Mouse (Mus musculus): ENCODE results near the gene Eps8.
"Not testable (repeated sequence)": the region's sequence is repeated elsewhere in the genome, so short reads cannot be mapped to it uniquely, and the experiment has no call there.

Gene Eps8

GRCm38 (mm10) chr6:137514872-137515271, 139.8 kb downstream of the Eps8 start:
- no peak for DNase-seq (ENCODE audit: low read depth)

DNA sequence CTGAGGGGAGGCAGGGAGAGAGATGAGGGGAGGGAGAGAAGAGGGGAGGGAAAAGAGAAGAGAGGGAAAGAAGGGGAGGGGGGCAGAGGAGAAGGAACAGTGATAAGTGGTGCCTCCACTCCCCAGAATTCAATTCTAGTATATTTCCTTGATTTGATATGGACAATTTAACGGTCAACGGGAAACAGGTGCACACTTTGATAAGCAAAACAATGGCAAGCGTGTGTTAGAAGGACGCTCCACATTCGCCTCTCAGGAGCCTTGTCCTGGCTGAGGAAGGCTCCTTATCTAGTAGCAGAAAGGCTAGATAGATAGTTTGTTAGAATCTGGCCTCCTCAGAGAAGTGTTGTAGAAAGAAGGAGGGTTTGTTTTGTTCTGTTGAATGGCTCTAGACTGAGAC, 141.9 kb downstream of the Eps8 start:
- DNase-seq (ENCODE audit: low read depth): no peak

- DNase-seq (ENCODE audit: low read depth): no peak
Measured at GRCm38 (mm10) chr6:137509341-137510045, 145.2 kb downstream of the Eps8 start.

- no peak for DNase-seq (ENCODE audit: low read depth)
Measured at GRCm38 (mm10) chr6:137508936-137509335, 145.7 kb downstream of the Eps8 start.

DNA sequence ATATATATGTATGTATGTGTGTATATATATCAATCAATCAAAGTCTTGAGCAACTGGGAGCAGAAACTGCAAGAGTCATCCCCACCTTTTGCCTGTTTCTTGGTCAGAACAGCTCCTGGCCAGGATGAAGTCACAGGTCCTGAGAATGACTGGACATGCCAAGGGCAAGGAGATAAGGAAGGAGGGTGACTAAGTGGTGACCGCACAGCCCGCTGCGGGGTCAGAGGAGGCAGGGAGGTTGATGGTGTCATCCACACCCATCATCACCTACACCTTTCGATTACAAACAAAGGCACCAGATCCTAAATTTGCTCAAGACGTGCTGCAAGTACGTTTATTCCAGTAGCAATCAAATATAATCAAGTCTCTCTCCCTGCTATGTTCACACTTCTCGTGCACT, 148.1 kb downstream of the Eps8 start:
- peak; percentile 48 for DNase-seq (ENCODE audit: low read depth)

- peak; percentile 76 for DNase-seq (ENCODE audit: low read depth)
Measured at GRCm38 (mm10) chr6:137505555-137506227, 149.0 kb downstream of the Eps8 start.

DNA sequence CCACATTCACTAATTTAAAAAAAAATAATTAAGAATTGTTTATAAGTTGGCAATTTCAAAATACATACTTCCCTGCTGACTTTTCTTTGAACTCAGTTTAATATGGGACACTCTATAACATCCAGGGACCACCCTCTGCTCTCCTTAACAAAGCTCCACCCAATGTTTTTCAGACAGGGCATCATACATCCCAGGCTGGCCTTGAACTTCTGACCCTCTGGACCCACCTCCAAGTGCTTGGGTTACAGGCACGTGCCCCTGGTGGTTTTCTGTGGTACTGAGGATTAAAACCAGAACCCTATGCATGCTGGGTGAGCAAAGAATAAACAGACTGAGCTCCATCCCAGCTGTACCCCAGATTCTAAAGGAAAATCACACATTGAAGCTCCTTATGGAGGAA, 150.6 kb downstream of the Eps8 start:
- no peak for DNase-seq (ENCODE audit: low read depth)

- no peak for DNase-seq (ENCODE audit: low read depth)
Measured at GRCm38 (mm10) chr6:137503462-137503861, 151.2 kb downstream of the Eps8 start.

GRCm38 (mm10) chr6:137503009-137503408, 151.7 kb downstream of the Eps8 start:
- no peak for DNase-seq (ENCODE audit: low read depth)

DNA sequence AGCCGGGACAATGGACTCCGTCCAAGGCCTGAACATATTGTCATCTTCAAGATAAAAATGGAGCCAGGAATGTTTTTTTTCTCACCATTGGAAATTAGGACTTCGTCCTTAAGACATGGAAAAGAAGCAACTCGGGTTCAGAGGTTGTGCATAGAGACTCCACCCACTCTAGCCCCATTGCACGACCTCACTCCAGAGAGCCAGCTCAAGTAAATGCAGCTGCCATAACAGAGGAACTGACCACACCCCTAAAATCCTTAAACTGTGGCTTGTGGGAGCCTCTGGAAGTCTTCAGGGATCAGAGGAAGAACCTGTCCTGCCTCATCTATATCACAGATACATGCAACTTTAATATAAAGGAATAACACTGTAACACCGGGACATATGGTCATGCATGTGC, 155.9 kb downstream of the Eps8 start:
- DNase-seq (ENCODE audit: low read depth): no peak

DNA sequence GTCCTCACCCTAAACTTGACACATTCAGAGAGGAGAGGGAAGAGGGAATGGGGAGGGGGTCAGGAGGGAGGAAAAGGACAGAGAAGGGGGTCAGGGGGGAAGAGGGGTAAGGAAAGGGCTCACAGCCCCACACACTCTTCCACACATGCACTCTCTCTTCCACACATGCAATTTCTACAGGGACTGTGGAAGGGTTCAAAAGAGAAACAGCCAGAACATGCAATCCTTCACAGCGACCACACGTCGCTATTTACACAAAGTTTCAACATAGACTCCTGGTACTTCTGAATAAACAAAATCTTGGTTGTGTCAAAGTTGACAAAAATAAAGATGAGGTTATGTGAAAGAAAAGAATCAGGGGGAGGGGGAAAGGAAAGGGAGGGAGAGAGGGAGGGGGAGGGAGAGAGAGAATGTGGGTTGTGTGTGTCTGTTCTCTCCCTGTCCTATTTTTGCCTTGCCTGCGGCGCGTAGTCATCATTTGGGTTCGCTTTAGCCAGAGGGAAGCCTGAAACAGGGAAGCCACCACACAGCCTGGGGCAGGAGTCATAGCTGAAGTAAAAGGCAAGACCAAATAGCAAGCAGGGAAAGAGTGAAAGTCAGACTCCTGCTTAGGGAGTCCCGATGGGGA, 157.4 kb downstream of the Eps8 start:
- no peak for DNase-seq (ENCODE audit: low read depth)

DNA sequence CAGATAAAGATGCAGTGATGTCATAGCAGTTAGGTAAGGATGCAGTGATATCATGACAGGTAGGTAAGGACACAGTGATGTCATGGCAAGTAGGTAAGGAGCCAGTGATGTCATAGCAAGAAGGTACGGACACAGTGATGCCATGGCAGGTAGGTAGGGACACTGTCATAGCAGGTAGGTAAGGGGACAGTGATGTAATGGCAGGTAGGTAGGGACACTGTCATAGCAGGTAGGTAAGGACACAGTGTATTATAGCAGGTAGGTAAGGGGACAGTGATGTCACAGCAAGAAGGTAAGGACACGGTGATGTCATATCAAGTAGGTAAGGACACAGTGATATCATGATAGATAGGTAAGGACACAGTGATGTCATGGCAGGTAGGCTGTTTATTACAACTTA, 158.1 kb downstream of the Eps8 start:
- no peak for DNase-seq (ENCODE audit: low read depth)

- no peak for DNase-seq (ENCODE audit: low read depth)
Measured at GRCm38 (mm10) chr6:137495233-137495632, 159.4 kb downstream of the Eps8 start.

DNA sequence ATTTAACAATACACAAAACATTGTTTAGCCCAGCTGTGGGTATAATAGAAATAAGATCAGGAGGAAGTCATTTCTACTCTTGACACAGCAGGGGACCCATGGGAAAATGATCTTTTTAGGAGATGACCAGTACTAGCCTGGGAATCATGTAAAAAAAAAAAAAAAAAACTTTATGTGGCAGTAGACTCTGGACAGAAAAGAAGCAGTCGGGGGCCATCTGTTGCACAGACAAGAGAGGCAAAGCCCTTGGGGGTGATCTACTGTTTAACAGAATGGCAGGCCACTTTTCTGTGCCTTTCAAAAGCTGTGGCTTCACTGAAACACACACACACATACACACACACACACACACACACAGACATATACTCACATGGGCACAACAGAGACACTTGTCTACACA, 159.9 kb downstream of the Eps8 start:
- DNase-seq (ENCODE audit: low read depth): no peak

DNA sequence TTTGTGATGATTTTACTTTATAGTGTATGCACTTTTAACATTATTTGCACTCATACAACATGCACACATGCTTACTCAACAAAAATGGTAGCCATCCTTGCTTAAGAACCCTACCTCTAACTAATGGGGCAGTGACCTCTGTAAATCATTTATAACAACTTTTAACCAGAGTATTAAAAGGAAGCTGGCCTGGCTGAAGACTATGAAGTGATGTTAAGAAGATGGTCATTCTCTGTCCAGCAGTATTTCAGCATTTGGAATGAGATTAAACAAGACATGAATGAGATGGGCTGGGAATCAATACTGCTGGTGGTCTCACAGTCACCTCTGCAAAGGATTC, 160.6 kb downstream of the Eps8 start:
- DNase-seq (ENCODE audit: low read depth): no peak

- DNase-seq (ENCODE audit: low read depth): no peak
Measured at GRCm38 (mm10) chr6:137493211-137494135, 161.2 kb downstream of the Eps8 start.

- DNase-seq (ENCODE audit: low read depth): no peak
Measured at GRCm38 (mm10) chr6:137492582-137492981, 162.1 kb downstream of the Eps8 start.

DNA sequence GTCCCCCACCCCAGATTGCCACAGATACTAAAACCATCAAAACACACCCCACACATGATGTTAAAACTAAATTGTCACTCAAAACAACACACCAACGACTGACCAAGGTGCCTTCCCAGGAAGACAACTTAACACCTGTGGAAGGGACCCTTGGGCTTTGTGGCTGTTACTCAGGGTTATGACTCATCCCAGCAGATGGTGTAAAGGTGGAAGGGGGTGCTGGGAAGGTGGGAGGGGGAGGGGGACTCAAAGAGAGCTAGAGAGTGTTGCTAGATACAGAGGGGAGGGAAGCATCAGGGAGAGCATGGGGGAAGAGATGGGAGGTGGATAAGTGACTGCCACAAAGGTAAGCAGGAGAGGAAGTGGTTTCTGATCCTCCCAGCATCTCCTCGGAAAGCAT, 163.0 kb downstream of the Eps8 start:
- DNase-seq (ENCODE audit: low read depth): no peak

DNA sequence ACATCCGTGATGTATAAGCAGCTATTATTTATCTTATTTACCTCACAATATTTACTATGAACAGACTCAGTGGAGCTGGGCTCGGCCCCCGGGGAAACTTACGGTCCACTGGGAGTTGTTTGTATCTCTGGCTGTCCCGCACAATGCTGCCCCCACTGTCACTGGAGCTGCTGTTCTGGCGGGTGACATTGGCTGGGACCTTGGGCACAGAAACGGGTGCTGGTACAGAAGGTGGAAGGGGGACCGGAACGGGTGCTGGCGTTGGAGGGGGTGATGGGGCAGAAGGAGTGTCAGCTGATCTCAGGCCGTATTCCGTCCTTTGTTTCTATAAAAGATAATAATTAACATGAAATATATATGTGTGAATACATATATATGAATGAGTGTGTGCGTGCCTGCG, 164.6 kb downstream of the Eps8 start:
- DNase-seq (ENCODE audit: low read depth): no peak

DNA sequence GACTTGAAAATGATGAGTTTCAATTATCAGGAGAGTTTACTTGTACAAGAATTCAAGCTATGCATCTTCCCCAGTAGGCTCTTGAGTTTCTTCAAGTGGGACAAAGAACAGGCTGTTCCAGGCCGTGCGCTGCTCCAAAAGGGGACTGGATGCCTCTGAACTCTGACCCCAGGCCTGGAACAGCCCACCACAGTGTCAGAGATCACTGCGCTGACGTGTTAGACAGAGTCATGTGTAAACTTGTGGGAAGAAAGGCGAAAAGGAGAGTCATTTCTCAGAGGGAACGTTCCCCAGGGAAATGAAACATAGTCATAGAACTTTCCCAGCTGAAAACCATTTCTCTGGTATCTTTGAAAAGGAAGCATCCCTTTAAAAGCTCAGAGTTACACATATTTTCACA, 167.2 kb downstream of the Eps8 start:
- DNase-seq (ENCODE audit: low read depth): no peak

DNA sequence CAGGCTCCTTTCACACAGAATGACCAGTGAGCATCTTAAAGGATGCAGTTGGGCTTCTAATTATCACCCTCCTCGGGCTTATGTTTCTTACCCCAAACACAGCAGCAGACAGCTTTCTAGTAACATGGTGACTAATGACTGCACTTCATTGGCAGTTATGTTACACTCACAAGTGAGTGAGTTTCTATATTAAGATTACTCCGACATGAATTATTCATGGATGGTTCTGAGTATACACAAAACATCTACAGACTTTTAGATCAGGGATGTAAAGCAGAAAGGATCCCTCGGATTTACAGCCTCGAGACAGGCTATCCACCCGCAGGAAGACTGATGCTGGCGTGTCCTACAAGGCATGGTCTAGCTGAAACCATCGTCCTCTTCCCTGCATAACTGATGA, 171.8 kb downstream of the Eps8 start:
- DNase-seq (ENCODE audit: low read depth): no peak

DNA sequence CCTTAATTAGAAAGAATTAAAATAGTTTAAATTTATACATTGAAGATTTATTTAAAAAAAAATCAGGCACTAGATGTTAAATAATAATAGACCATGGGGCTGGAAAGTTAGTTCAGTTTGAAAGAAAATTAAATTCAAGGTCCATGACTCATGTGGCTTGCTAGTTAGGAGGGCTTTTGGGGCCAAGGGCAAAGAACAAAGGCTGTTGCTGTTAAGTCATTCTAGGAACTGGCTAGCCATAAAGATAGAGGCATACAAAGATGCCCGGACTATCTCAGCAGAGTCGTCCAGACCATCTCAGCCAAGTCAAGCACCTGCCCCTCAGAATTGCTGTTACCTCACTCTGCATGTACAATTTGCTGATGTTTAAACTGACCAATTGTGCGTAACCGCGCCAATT, 179.0 kb downstream of the Eps8 start:
- not testable (repeated sequence) for DNase-seq (ENCODE audit: low read depth)

GRCm38 (mm10) chr6:137473433-137473832, 181.2 kb downstream of the Eps8 start:
- no peak for DNase-seq (ENCODE audit: low read depth)
